Mouse (Mus musculus): ENCODE results near the gene Mast4. TPM values are rescaled to one million over a fixed set of nuclear protein-coding genes. Genes with fewer than 3 reads are reported as not detected.

The Mast4 gene
- polyA plus RNA-seq, 1 experiment: 10.4 TPM

- 96% methylated on average over 7 of the region's 7 CpGs for WGBS
- TF ChIP-seq POLR2A (IDR thresholded peaks at IDR 0.05; ENCODE audit: control insufficient read depth, extremely low read depth, insufficient read depth, low read length, poor library complexity): no peak
- TF ChIP-seq CTCF (IDR thresholded peaks at IDR 0.05; ENCODE audit: borderline replicate concordance, control insufficient read depth, extremely low read depth, insufficient read depth, low read length, poor library complexity): no peak
- Histone ChIP-seq H3K4me3 (ENCODE audit: control insufficient read depth, insufficient read depth, low read length) (no peak overlapping the region), H3K4me1 (replicated peaks; ENCODE audit: control insufficient read depth, insufficient read depth, low read length) (no peaks in the 10 kb centered on the region), H3K27me3 (ENCODE audit: control insufficient read depth, insufficient read depth, low read length) (no peaks in the 10 kb centered on the region), H3K36me3 (ENCODE audit: control insufficient read depth, insufficient read depth, low read length) (no peaks in the 10 kb centered on the region), H3K27ac (ENCODE audit: control insufficient read depth, insufficient read depth, low read length) (no peak overlapping the region)
- DNase-seq: no peak
These were observed 388.8 kb downstream of the Mast4 start for GRCm38 (mm10) chr13:102945450-102945849.

- no peak for DNase-seq
- no peaks in the 10 kb centered on the region for H3K4me1 ChIP-seq (replicated peaks; ENCODE audit: control insufficient read depth, insufficient read depth, low read length)
- TF ChIP-seq CTCF (IDR thresholded peaks at IDR 0.05; ENCODE audit: borderline replicate concordance, control insufficient read depth, extremely low read depth, insufficient read depth, low read length, poor library complexity): no peak
- no peak for TF ChIP-seq POLR2A (IDR thresholded peaks at IDR 0.05; ENCODE audit: control insufficient read depth, extremely low read depth, insufficient read depth, low read length, poor library complexity)
- H3K36me3 ChIP-seq (ENCODE audit: control insufficient read depth, insufficient read depth, low read length): no peaks in the 10 kb centered on the region
- H3K27me3 ChIP-seq (ENCODE audit: control insufficient read depth, insufficient read depth, low read length): no peaks in the 10 kb centered on the region
- WGBS: 99% methylated on average over 4 of the region's 4 CpGs
- H3K4me3 ChIP-seq (ENCODE audit: control insufficient read depth, insufficient read depth, low read length): no peak overlapping the region
- H3K27ac ChIP-seq (ENCODE audit: control insufficient read depth, insufficient read depth, low read length): no peak overlapping the region
These were observed 389.8 kb downstream of the Mast4 start for GRCm38 (mm10) chr13:102944516-102944915.

DNA sequence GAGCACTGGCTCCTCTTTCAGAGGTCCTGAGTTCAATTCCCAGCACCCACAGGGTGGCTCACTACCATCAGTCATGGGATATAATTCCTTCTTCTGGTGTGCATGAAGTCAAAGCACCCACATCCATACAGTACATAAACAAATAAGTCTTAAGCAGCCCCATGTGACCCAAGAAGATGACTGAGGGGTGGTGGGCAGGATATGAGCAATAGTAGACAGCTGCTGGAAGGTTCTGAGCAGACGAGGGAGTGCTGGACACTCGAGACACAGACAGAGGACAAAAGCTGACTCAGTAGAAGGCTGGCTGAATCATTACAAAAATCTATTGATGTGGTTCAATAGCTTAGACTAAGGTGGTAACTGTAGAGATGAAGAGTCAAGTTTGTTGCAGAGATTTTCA is 391.7 kb downstream of the Mast4 start:
- no peak for TF ChIP-seq CTCF (IDR thresholded peaks at IDR 0.05; ENCODE audit: borderline replicate concordance, control insufficient read depth, extremely low read depth, insufficient read depth, low read length, poor library complexity)
- no peak for TF ChIP-seq POLR2A (IDR thresholded peaks at IDR 0.05; ENCODE audit: control insufficient read depth, extremely low read depth, insufficient read depth, low read length, poor library complexity)
- Histone ChIP-seq H3K27me3 (ENCODE audit: control insufficient read depth, insufficient read depth, low read length) (no peaks in the 10 kb centered on the region), H3K27ac (ENCODE audit: control insufficient read depth, insufficient read depth, low read length) (no peak overlapping the region), H3K4me1 (replicated peaks; ENCODE audit: control insufficient read depth, insufficient read depth, low read length) (no peaks in the 10 kb centered on the region), H3K36me3 (ENCODE audit: control insufficient read depth, insufficient read depth, low read length) (no peaks in the 10 kb centered on the region), H3K4me3 (ENCODE audit: control insufficient read depth, insufficient read depth, low read length) (no peak overlapping the region)
- DNase-seq: no peak
- 89% methylated on average over 2 of the region's 2 CpGs for WGBS

- 92% methylated on average over 6 of the region's 6 CpGs for WGBS
- Histone ChIP-seq H3K4me3 (ENCODE audit: control insufficient read depth, insufficient read depth, low read length) (no peak overlapping the region), H3K36me3 (ENCODE audit: control insufficient read depth, insufficient read depth, low read length) (no peaks in the 10 kb centered on the region), H3K27ac (ENCODE audit: control insufficient read depth, insufficient read depth, low read length) (no peak overlapping the region), H3K27me3 (ENCODE audit: control insufficient read depth, insufficient read depth, low read length) (no peaks in the 10 kb centered on the region), H3K4me1 (replicated peaks; ENCODE audit: control insufficient read depth, insufficient read depth, low read length) (no peaks in the 10 kb centered on the region)
- TF ChIP-seq CTCF (IDR thresholded peaks at IDR 0.05; ENCODE audit: borderline replicate concordance, control insufficient read depth, extremely low read depth, insufficient read depth, low read length, poor library complexity): no peak
- no peak for TF ChIP-seq POLR2A (IDR thresholded peaks at IDR 0.05; ENCODE audit: control insufficient read depth, extremely low read depth, insufficient read depth, low read length, poor library complexity)
- DNase-seq: no peak
These were observed 393.8 kb downstream of the Mast4 start for GRCm38 (mm10) chr13:102940476-102940875.

- H3K27ac ChIP-seq (ENCODE audit: control insufficient read depth, insufficient read depth, low read length): no peak overlapping the region
- DNase-seq: no peak
- 97% methylated on average over 2 of the region's 2 CpGs for WGBS
- H3K36me3 ChIP-seq (ENCODE audit: control insufficient read depth, insufficient read depth, low read length): no peaks in the 10 kb centered on the region
- H3K27me3 ChIP-seq (ENCODE audit: control insufficient read depth, insufficient read depth, low read length): no peaks in the 10 kb centered on the region
- no peaks in the 10 kb centered on the region for H3K4me1 ChIP-seq (replicated peaks; ENCODE audit: control insufficient read depth, insufficient read depth, low read length)
- no peak overlapping the region for H3K4me3 ChIP-seq (ENCODE audit: control insufficient read depth, insufficient read depth, low read length)
- no peak for TF ChIP-seq POLR2A (IDR thresholded peaks at IDR 0.05; ENCODE audit: control insufficient read depth, extremely low read depth, insufficient read depth, low read length, poor library complexity)
- no peak for TF ChIP-seq CTCF (IDR thresholded peaks at IDR 0.05; ENCODE audit: borderline replicate concordance, control insufficient read depth, extremely low read depth, insufficient read depth, low read length, poor library complexity)
These were observed 398.1 kb downstream of the Mast4 start for GRCm38 (mm10) chr13:102936233-102936632.

DNA sequence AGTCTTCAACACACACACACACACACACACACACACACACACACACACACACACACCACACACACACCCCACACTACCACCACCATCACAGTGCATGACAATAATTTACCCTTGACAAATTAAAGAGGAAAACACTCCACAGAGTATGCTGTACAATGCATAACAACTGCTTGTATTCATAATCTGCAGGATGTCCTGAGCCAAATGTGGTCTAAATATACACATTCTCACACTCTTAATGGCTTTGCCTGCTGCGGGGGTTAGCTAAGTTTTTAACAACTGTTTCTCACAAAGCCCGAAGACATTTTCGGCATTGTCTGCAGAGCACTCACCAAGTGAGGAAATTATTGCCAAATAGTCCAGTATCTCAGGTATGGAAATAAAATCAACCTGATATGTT is 398.5 kb downstream of the Mast4 start:
- Histone ChIP-seq H3K36me3 (ENCODE audit: control insufficient read depth, insufficient read depth, low read length) (no peaks in the 10 kb centered on the region), H3K27me3 (ENCODE audit: control insufficient read depth, insufficient read depth, low read length) (no peaks in the 10 kb centered on the region), H3K4me1 (replicated peaks; ENCODE audit: control insufficient read depth, insufficient read depth, low read length) (no peaks in the 10 kb centered on the region), H3K27ac (ENCODE audit: control insufficient read depth, insufficient read depth, low read length) (no peak overlapping the region), H3K4me3 (ENCODE audit: control insufficient read depth, insufficient read depth, low read length) (no peak overlapping the region)
- TF ChIP-seq CTCF (IDR thresholded peaks at IDR 0.05; ENCODE audit: borderline replicate concordance, control insufficient read depth, extremely low read depth, insufficient read depth, low read length, poor library complexity): no peak
- TF ChIP-seq POLR2A (IDR thresholded peaks at IDR 0.05; ENCODE audit: control insufficient read depth, extremely low read depth, insufficient read depth, low read length, poor library complexity): no peak
- WGBS: 87% methylated on average over 3 of the region's 3 CpGs
- DNase-seq: no peak

DNA sequence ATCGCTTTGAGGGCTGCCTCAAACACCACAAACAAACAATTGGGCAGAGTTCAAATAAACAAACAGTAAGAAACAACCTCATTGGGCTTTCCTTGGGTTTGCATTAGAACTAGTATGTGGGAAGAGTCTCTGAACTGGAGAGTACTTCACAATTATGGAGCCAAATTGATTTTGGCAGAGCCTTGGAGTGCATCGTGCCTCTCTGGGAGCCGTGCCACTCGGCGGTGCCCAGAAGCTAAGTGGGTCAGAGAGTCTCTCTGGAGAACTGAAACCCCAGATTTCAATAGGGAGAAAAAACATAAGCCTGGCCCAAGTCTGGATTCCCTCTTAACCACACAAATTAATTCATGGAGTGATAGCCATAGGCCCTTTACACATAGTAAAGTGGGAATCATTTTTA is 400.6 kb downstream of the Mast4 start:
- Histone ChIP-seq H3K36me3 (ENCODE audit: control insufficient read depth, insufficient read depth, low read length) (no peaks in the 10 kb centered on the region), H3K4me3 (ENCODE audit: control insufficient read depth, insufficient read depth, low read length) (no peak overlapping the region), H3K27ac (ENCODE audit: control insufficient read depth, insufficient read depth, low read length) (no peak overlapping the region), H3K27me3 (ENCODE audit: control insufficient read depth, insufficient read depth, low read length) (no peaks in the 10 kb centered on the region), H3K4me1 (replicated peaks; ENCODE audit: control insufficient read depth, insufficient read depth, low read length) (no peaks in the 10 kb centered on the region)
- DNase-seq: no peak
- WGBS: 90% methylated on average over 5 of the region's 5 CpGs
- TF ChIP-seq POLR2A (IDR thresholded peaks at IDR 0.05; ENCODE audit: control insufficient read depth, extremely low read depth, insufficient read depth, low read length, poor library complexity) (no peak), CTCF (IDR thresholded peaks at IDR 0.05; ENCODE audit: borderline replicate concordance, control insufficient read depth, extremely low read depth, insufficient read depth, low read length, poor library complexity) (no peak)

Measured in thymus, adult 2 months (tissue).